Mouse (Mus musculus) 3134 (cell line): ENCODE measurements around the gene Olfr676.
A peak's percentile ranks its signal among the peaks of the same experiment; 100 is the strongest.
"Not testable (repeated sequence)": the region's sequence is repeated elsewhere in the genome, so short reads cannot be mapped to it uniquely, and the experiment has no call there.

Experiments
- DNase-seq: peaks from one replicate; pipeline ENCODE4 v3.0.0-alpha.2; 2011; ENCODE audit warnings: low spot score; ENCODE audit not compliant: insufficient read length; ENCODE audit errors: extremely low read depth

Gene Olfr676

GRCm38 (mm10) chr7:105032398-105032797 is at the start of gene Olfr676:
Gene Olfr676, plus strand, starts transcription at chr7:105032698.
- no peak for DNase-seq

DNA sequence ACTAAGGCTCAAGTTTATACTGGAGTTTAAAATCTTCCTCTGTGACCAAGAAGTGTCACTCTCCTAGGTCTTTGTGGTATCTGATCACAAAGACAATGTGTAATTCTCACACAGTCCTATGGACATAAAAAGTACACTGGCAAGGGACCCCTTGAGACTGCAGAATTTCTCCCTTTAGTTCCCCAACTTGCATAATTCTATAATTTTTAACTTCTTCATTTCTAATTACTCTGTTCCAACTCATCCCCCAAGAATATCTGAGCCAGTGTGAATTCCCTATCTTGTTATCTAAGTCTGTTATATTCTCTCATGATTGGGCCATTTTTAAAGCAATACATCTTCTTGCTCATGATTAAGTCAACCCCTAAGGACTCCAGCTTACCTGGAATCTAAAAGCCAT is 30.6 kb upstream of the Olfr676 start, which contains the start of gene Olfr672:
Gene Olfr672, minus strand, starts transcription at position 101 of the 400 bp plus-strand sequence.
- no peak for DNase-seq

- peak; percentile 1 for DNase-seq
Observed at GRCm38 (mm10) chr7:105022530-105022929, 10.0 kb upstream of the Olfr676 start.

DNA sequence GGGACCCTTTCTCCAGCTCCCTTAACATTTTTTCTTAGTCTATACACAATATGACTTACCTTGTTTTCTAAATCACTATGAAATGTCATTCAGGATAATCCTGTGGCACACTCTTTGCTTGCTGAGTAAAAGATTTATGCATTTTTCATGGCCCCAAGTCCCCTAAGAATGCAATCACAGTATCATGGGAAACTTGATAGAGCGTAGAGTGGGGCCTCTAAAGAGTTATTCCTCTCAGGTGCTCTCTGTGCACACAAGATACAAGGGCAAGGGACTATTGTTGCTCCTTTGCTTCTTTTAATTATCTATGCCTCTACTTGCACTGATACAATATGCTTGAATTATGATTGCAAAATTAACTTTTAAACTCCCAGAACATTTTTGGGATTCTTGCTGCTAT is 4.1 kb upstream of the Olfr676 start, which contains the start of gene Olfr675:
Gene Olfr675, minus strand, starts transcription at position 101 of the 400 bp plus-strand sequence.
- no peak for DNase-seq

GRCm38 (mm10) chr7:105033836-105034235 is 1.3 kb downstream of the Olfr676 start:
- not testable (repeated sequence) for DNase-seq

DNA sequence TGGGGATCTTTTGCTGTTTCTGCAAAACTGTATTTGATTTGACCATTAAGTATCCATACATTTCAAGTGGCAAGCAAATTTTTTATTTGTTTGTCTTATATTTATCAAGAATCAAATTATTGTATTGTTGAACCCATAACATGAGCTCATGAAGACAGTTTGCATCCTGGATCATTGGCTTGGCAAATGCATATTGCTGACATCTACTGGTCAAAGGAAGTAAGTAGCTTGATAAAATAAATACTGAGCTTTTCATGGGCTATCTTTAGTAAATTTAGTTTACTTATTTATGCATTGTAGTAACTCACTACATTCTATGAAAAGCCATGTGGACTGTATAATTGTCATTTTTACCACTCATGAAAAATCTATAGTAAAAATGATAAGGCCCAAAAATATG is 26.5 kb downstream of the Olfr676 start:
- DNase-seq: no peak

GRCm38 (mm10) chr7:105064175-105064574 is 31.7 kb downstream of the Olfr676 start, which contains the start of gene Olfr678:
Gene Olfr678, plus strand, starts transcription at chr7:105064475.
- no peak for DNase-seq

DNA sequence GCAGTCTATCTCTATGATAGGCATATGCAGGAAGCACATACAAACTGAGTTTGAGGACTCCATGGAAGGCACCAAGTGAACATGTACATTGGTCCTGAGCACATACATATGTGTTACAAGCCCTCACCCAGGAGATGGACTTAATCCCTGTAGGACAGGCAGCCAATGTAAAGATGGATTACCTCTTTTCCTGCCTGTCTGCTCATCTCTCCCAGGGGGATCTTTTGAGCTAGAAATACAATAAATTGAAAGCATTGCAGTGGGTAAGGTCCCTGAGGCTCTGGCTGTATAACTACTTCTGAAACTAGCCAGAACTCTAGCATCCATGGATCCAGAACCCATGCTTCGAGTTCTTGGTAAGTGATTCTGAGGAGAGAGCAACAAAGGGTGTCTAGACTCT is 48.4 kb downstream of the Olfr676 start, which contains the start of gene Olfr679:
Gene Olfr679, plus strand, starts transcription at position 301 of the 400 bp plus-strand sequence.
- DNase-seq: no peak
